8 mouse cellular contexts compared by ENCODE assay signal in genomic region chr11:98789219-98789807, GRCm38 (mm10). TPM values are rescaled to one million over a fixed set of nuclear protein-coding genes. Genes with fewer than 3 reads are reported as not detected.
A peak's percentile ranks its signal among the peaks of the same experiment; 100 is the strongest.
DNase-seq lines count a peak whose midpoint lies in the region; ATAC-seq lines count a peak whose summit lies in the region.

No protein-coding gene starts in this region.

- H3K27me3 ChIP-seq in neural tube, embryonic 11.5 days (ENCODE audit: control insufficient read depth, insufficient read depth, low read length), result no peaks in the 10 kb centered on the region
- no peaks in the 10 kb centered on the region for H3K27me3 ChIP-seq in intestine, embryonic 14.5 days (replicated peaks; ENCODE audit: control insufficient read depth, insufficient read depth, low read length)
- no peaks in the 10 kb centered on the region for H3K27me3 ChIP-seq in midbrain, embryonic 13.5 days

- peak; percentile 58 for DNase-seq in cerebellum, adult 11-12 months
- DNase-seq in cerebellum, postnatal 4 days (ENCODE audit: low spot score in 2 of 2), result no peak
- no peak for DNase-seq in neural tube, embryonic 11.5 days (ENCODE audit: low spot score)
- DNase-seq in neural tube, embryonic 10.5 days (ENCODE audit: extremely low spot score, low spot score), result no peak
- no peak for DNase-seq in intestine, embryonic 14.5 days (ENCODE audit: low spot score)
- no peak for DNase-seq in embryo, embryonic 9.5 days (ENCODE audit: extremely low spot score)
- DNase-seq in spleen, adult 18-20 months, result no peak

- WGBS in neural tube, embryonic 11.5 days, result under 1% methylated on average over 25 of the region's 25 CpGs
- WGBS in intestine, embryonic 14.5 days, result under 1% methylated on average over 25 of the region's 25 CpGs
- WGBS in midbrain, embryonic 13.5 days, result 3% methylated on average over 25 of the region's 25 CpGs

- peak overlapping the region; percentile 31 for H3K4me3 ChIP-seq in neural tube, embryonic 11.5 days (ENCODE audit: low read depth, low read length)
- peak overlapping the region; percentile 56 for H3K4me3 ChIP-seq in intestine, embryonic 14.5 days (ENCODE audit: low read depth, low read length)
- H3K4me3 ChIP-seq in midbrain, embryonic 13.5 days (replicated peaks), result peak overlapping the region; percentile 45

- no peak overlapping the region for H3K27ac ChIP-seq in neural tube, embryonic 11.5 days (ENCODE audit: low read depth, low read length)
- H3K27ac ChIP-seq in intestine, embryonic 14.5 days (ENCODE audit: low read depth), result peak overlapping the region; percentile 69
- H3K27ac ChIP-seq in midbrain, embryonic 13.5 days, result no peak overlapping the region

- H3K9me3 ChIP-seq in neural tube, embryonic 11.5 days (ENCODE audit: control insufficient read depth, low read length), result no peaks in the 10 kb centered on the region
- H3K9me3 ChIP-seq in intestine, embryonic 14.5 days (ENCODE audit: control insufficient read depth, low read length), result no peaks in the 10 kb centered on the region
- no peaks in the 10 kb centered on the region for H3K9me3 ChIP-seq in midbrain, embryonic 13.5 days

- peaks cover 13% of the 10 kb centered on the region for H3K4me1 ChIP-seq in neural tube, embryonic 11.5 days (ENCODE audit: control insufficient read depth, insufficient read depth, low read length)
- H3K4me1 ChIP-seq in intestine, embryonic 14.5 days (replicated peaks; ENCODE audit: control insufficient read depth, insufficient read depth, low read length), result peaks cover 45% of the 10 kb centered on the region
- peaks cover 61% of the 10 kb centered on the region for H3K4me1 ChIP-seq in midbrain, embryonic 13.5 days (replicated peaks)

- H3K36me3 ChIP-seq in neural tube, embryonic 11.5 days (ENCODE audit: control insufficient read depth, insufficient read depth, low read length), result no peaks in the 10 kb centered on the region
- H3K36me3 ChIP-seq in intestine, embryonic 14.5 days (ENCODE audit: control insufficient read depth, insufficient read depth, low read length), result no peaks in the 10 kb centered on the region
- no peaks in the 10 kb centered on the region for H3K36me3 ChIP-seq in midbrain, embryonic 13.5 days

- H3K4me2 ChIP-seq in neural tube, embryonic 11.5 days (ENCODE audit: low read depth), result peak overlapping the region; percentile 78
- H3K4me2 ChIP-seq in intestine, embryonic 14.5 days (ENCODE audit: low read length), result peak overlapping the region; percentile 99
- peak overlapping the region; percentile 89 for H3K4me2 ChIP-seq in midbrain, embryonic 13.5 days (replicated peaks)

- ATAC-seq in neural tube, embryonic 11.5 days (ENCODE audit: insufficient read depth, low FRiP score, low TSS enrichment), result no peak
- ATAC-seq in intestine, embryonic 14.5 days (replicated peaks; ENCODE audit: low FRiP score, low TSS enrichment, low read depth), result no peak; the same call in 1 of the 2 replicates
- ATAC-seq in midbrain, embryonic 13.5 days, result peak; percentile 41

- H3K9ac ChIP-seq in neural tube, embryonic 11.5 days (ENCODE audit: low read length), result peak overlapping the region; percentile 30; the same call in 1 of the 2 replicates
- peak overlapping the region; percentile 69 for H3K9ac ChIP-seq in intestine, embryonic 14.5 days (ENCODE audit: low read length)
- H3K9ac ChIP-seq in midbrain, embryonic 13.5 days (replicated peaks), result peak overlapping the region; percentile 61

RNA-seq across cellular contexts. Expression of gene Msl1, which starts 6.0 kb away (rescaled TPM):
- polyA plus RNA-seq in neural tube, embryonic 11.5 days (2014; fragmentation: Nextera tagmentation; extraction: Ambion mirVana), result 24.1 and 24.2 TPM in 2 replicates
- 17.5 and 19.1 TPM in 2 replicates for polyA plus RNA-seq in intestine, embryonic 14.5 days (2014; fragmentation: Nextera tagmentation; extraction: Ambion mirVana)
- 34.2 and 34.5 TPM in 2 replicates for polyA plus RNA-seq in midbrain, embryonic 13.5 days (2015; fragmentation: Nextera tagmentation; extraction: Ambion mirVana)

RNA-seq across cellular contexts. Expression of gene Nr1d1, which starts 14.2 kb away (rescaled TPM):
- polyA plus RNA-seq in neural tube, embryonic 11.5 days (2014; fragmentation: Nextera tagmentation; extraction: Ambion mirVana), result 1.5 and 1.9 TPM in 2 replicates
- polyA plus RNA-seq in intestine, embryonic 14.5 days (2014; fragmentation: Nextera tagmentation; extraction: Ambion mirVana), result 2.5 and 2.8 TPM in 2 replicates
- 1.2 and 1.9 TPM in 2 replicates for polyA plus RNA-seq in midbrain, embryonic 13.5 days (2015; fragmentation: Nextera tagmentation; extraction: Ambion mirVana)

RNA-seq across cellular contexts. Expression of gene Casc3, which starts 15.4 kb away (rescaled TPM):
- 55.4 and 59.4 TPM in 2 replicates for polyA plus RNA-seq in neural tube, embryonic 11.5 days (2014; fragmentation: Nextera tagmentation; extraction: Ambion mirVana)
- 34.5 and 37.3 TPM in 2 replicates for polyA plus RNA-seq in intestine, embryonic 14.5 days (2014; fragmentation: Nextera tagmentation; extraction: Ambion mirVana)
- 52.6 and 57.6 TPM in 2 replicates for polyA plus RNA-seq in midbrain, embryonic 13.5 days (2015; fragmentation: Nextera tagmentation; extraction: Ambion mirVana)

RNA-seq across cellular contexts. Expression of gene Rapgefl1, which starts 47.3 kb away (rescaled TPM):
- polyA plus RNA-seq in neural tube, embryonic 11.5 days (2014; fragmentation: Nextera tagmentation; extraction: Ambion mirVana), result 2.3 and 2.8 TPM in 2 replicates
- polyA plus RNA-seq in intestine, embryonic 14.5 days (2014; fragmentation: Nextera tagmentation; extraction: Ambion mirVana), result 1.5 and 2.2 TPM in 2 replicates
- 4.7 and 5.8 TPM in 2 replicates for polyA plus RNA-seq in midbrain, embryonic 13.5 days (2015; fragmentation: Nextera tagmentation; extraction: Ambion mirVana)

RNA-seq across cellular contexts. Expression of gene Thra, which starts 48.9 kb away (rescaled TPM):
- polyA plus RNA-seq in neural tube, embryonic 11.5 days (2014; fragmentation: Nextera tagmentation; extraction: Ambion mirVana), result 32.0 and 34.7 TPM in 2 replicates
- 60.7 and 63.8 TPM in 2 replicates for polyA plus RNA-seq in intestine, embryonic 14.5 days (2014; fragmentation: Nextera tagmentation; extraction: Ambion mirVana)
- 99.6 and 106 TPM in 2 replicates for polyA plus RNA-seq in midbrain, embryonic 13.5 days (2015; fragmentation: Nextera tagmentation; extraction: Ambion mirVana)
